Mouse (Mus musculus) left cerebral cortex, adult 18-20 months (tissue): ENCODE measurements around the gene Tanc1. TPM values are rescaled to one million over a fixed set of nuclear protein-coding genes. Genes with fewer than 3 reads are reported as not detected.

Experiments
- DNase-seq, 2 experiments: peaks; one replicate each; pipeline ENCODE4 v3.0.0; 2021 to 2022; ENCODE audit warnings: low spot score in 2 of 2, mixed read lengths in 1 of 2
- total RNA-seq, 2 experiments: library from RNA; stranded (reverse); gene quantifications; 2 replicates each; pipeline ENCODE4 v1.2.3; 2021

Tanc1 gene
- total RNA-seq, 2 experiments from 2014 or later = 25.2 to 26.7 TPM

DNA sequence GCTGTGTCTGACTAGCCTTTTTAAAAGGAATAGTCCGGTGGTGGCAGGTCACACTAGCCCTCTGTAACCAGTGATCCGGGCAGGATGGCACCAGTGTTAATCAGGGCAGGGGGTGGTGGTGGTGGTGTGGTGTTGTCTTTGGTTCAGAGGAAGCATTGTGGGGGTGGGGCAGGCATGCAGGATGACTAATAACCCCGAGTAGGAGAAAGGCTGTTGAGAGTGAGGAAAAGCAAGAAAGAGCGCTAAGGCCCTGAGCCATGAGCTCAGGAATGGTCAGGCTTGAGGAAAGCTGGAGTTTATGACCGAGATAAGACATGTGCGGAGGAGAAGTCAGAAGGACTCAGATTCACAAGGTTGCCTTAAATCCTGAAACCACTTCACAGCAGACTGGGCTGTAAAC, 64.6 kb downstream of the Tanc1 start:
- DNase-seq = no peak

GRCm38 (mm10) chr2:59679424-59680020, 67.7 kb downstream of the Tanc1 start:
- no peak for DNase-seq

- DNase-seq = no peak
Observed at GRCm38 (mm10) chr2:59680736-59681135, 68.9 kb downstream of the Tanc1 start.

GRCm38 (mm10) chr2:59681181-59681580, 69.3 kb downstream of the Tanc1 start:
- no peak for DNase-seq

GRCm38 (mm10) chr2:59684864-59685605, 73.2 kb downstream of the Tanc1 start:
- no peak for DNase-seq

- DNase-seq = no peak
Observed at GRCm38 (mm10) chr2:59685606-59685950, 73.7 kb downstream of the Tanc1 start.

GRCm38 (mm10) chr2:59688261-59689104, 76.6 kb downstream of the Tanc1 start:
- DNase-seq = no peak

DNA sequence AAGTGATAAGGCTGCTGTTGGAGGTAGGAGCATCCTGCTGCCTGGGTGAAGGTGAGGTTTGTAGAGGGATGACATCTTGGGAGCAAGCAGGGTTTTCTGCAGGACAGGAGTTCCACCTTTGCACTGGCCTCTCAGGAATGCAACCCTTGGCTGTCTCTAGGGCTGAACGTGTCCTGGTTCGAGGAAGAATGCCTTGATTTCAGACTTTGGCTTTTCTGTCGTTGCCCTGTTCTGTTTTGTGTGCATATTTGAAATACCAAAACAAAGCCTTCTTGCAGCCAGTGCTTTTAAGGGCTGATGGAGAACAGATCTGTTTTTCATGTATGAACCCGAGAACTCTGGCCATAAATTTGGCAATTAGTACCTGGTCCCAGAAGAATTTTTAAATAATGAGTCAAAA, 79.3 kb downstream of the Tanc1 start:
- no peak for DNase-seq

GRCm38 (mm10) chr2:59693473-59693872, 81.6 kb downstream of the Tanc1 start:
- no peak for DNase-seq

DNA sequence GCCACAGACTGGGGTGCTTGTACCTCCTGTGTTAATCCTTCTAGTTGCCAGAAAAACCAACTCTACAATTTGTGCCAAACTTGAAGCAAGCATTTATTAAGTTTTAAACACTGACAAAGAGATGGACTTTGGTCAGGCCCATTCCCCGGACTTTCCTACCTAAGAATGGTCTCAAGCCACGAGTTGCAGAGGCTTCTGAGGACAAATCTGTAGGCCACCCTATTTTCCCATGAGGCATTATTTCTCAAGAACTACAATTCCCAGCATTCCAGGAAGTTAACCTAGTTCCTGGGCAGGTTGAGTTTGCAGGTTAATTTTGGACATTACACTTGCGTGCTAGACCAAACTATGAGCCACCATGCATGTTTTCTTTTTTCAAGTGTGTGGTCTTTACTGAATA, 85.3 kb downstream of the Tanc1 start:
- no peak for DNase-seq

GRCm38 (mm10) chr2:59697722-59698634, 86.1 kb downstream of the Tanc1 start:
- no peak for DNase-seq

GRCm38 (mm10) chr2:59698635-59699300, 86.9 kb downstream of the Tanc1 start:
- DNase-seq = no peak

- no peak for DNase-seq
Observed at GRCm38 (mm10) chr2:59699893-59700292, 88.1 kb downstream of the Tanc1 start.

GRCm38 (mm10) chr2:59705221-59705620, 93.4 kb downstream of the Tanc1 start:
- no peak for DNase-seq

- no peak for DNase-seq
Observed at GRCm38 (mm10) chr2:59706806-59707205, 95.0 kb downstream of the Tanc1 start.

DNA sequence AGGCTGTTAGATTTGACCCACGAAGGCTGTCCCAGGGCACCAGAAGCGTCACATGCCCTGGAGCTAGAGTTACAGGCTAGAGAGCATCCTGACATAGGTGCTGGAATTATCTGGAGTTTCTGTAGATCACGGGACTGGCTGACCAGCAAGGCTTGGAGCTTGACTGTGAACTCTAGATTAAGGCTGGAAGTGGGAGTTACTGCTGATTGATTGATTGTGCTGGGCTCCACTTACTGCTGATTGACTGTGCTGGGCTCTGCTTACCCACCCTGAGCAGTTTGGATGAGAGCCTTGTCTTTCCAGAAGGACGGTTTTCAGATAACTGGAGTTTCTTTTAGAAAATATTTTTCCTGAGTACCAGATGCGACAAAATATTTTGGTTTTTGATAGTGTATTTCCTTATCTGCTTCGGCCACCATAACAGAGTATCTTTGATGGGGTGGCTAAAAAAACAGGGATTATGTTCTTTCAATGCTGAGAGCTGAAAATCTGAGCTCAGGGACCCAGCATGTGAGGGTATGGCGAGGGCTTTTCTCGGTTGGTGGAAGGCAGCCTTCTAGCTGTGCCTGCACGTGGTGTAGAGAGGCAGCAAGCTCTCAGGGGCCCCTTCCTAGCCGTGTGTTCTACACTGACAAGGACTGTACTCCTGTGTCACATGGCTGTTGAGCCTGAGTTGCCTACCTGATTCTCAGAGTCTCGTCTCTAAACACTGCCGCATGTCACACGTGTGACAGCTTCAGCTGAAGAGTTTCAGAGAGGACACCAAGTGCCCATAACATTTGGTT, 96.3 kb downstream of the Tanc1 start:
- DNase-seq = no peak

- DNase-seq = no peak
Observed at GRCm38 (mm10) chr2:59710771-59711170, 98.9 kb downstream of the Tanc1 start.

- no peak for DNase-seq
Observed at GRCm38 (mm10) chr2:59711992-59712391, 100.2 kb downstream of the Tanc1 start.

- no peak for DNase-seq
Observed at GRCm38 (mm10) chr2:59712484-59712883, 100.6 kb downstream of the Tanc1 start.
